In genomic region chr16:90673507-90674354, GRCm38 (mm10) we compare ENCODE assay signal across 8 mouse cellular contexts. TPM values are rescaled to one million over a fixed set of nuclear protein-coding genes. Genes with fewer than 3 reads are reported as not detected.
DNase-seq lines count a peak whose midpoint lies in the region; ATAC-seq lines count a peak whose summit lies in the region.
"Had no signal": no experiment of that assay in that cellular context is flagged by ENCODE, and none has a peak within 500 bp of the region (broad histone marks: within the 10 kb centered on the region; RNA-seq: fewer than 3 reads in every experiment).

No protein-coding gene starts in this region.

- H3K36me3 ChIP-seq in liver, embryonic 11.5 days (ENCODE audit: control insufficient read depth, insufficient read depth, low read length), result no peaks in the 10 kb centered on the region

- H3K27me3 ChIP-seq in liver, embryonic 11.5 days (replicated peaks; ENCODE audit: control insufficient read depth, insufficient read depth, low read length), result no peaks in the 10 kb centered on the region

- ATAC-seq in liver, embryonic 11.5 days (replicated peaks; ENCODE audit: low FRiP score), result no peak

- no peak overlapping the region for H3K4me2 ChIP-seq in liver, embryonic 11.5 days

- DNase-seq in heart, adult 11 months, result peak; percentile 91
- DNase-seq in heart, postnatal 4 days, result no peak
- peak; percentile 27 for DNase-seq in right cerebral cortex, adult 18-20 months
- no peak for DNase-seq in right cerebral cortex, postnatal 36 days (ENCODE audit: low spot score in 2 of 2)
- DNase-seq in cerebellum, postnatal 10 days, result peak; percentile 66 to 74
- no peak for DNase-seq in retina, embryonic 14.5 days (ENCODE audit: low spot score)
- DNase-seq in liver, embryonic 11.5 days (ENCODE audit: low spot score), result no peak
- DNase-seq: right cerebral cortex, postnatal 25 days had no signal

- 79% methylated on average over 21 of the region's 21 CpGs for WGBS in liver, embryonic 11.5 days

- H3K9ac ChIP-seq in liver, embryonic 11.5 days (ENCODE audit: low read depth, low read length), result no peak overlapping the region

- no peaks in the 10 kb centered on the region for H3K9me3 ChIP-seq in liver, embryonic 11.5 days (ENCODE audit: control insufficient read depth, low read length)

- no peak overlapping the region for H3K27ac ChIP-seq in liver, embryonic 11.5 days (ENCODE audit: low read depth, low read length)

- H3K4me3 ChIP-seq in liver, embryonic 11.5 days (ENCODE audit: low read depth, low read length), result no peak overlapping the region

- H3K4me1 ChIP-seq in liver, embryonic 11.5 days (replicated peaks; ENCODE audit: control insufficient read depth, insufficient read depth, low read length), result no peaks in the 10 kb centered on the region

RNA-seq across cellular contexts. Expression of gene Mis18a, which starts 53.5 kb away (rescaled TPM):
- 10 to 100 TPM in 1 of 2 experiments, 1 to 10 TPM in 1; 9.5 to 11.6 TPM for total RNA-seq in heart, postnatal 4 days (2021)
- polyA plus RNA-seq in liver, embryonic 11.5 days (2014; fragmentation: Nextera tagmentation; extraction: Ambion mirVana), result 78.1 and 81.0 TPM in 2 replicates

Comparison
In these comparisons a context has a peak if more than half of its experiments do, and no peak if none do; other contexts are left out.
1. DNase-seq: peak in heart, adult 11 months (single experiment), right cerebral cortex, adult 18-20 months (single experiment) and cerebellum, postnatal 10 days (2 of 2); none in heart, postnatal 4 days (single experiment), right cerebral cortex, postnatal 36 days (0 of 2), retina, embryonic 14.5 days (single experiment) and liver, embryonic 11.5 days (single experiment).